Mouse (Mus musculus) MEL (cell line): Measurements from ENCODE around the gene Gast.

Source experiments
- CTCF ChIP-seq, 3 experiments: IDR thresholded peaks in 2 of 3; conservative IDR thresholded peaks in 1 of 3; 2 replicates each; pipeline ENCODE4 v1.5.1; 2011 to 2012; ENCODE audit warnings: low read length in 3 of 3, low read depth in 2 of 3, mild to moderate bottlenecking in 2 of 3, improper control_type of control experiment in 1 of 3, inconsistent platforms in 1 of 3, mixed read lengths in 1 of 3, moderate library complexity in 1 of 3; ENCODE audit not compliant: control insufficient read depth in 1 of 3, insufficient read depth in 1 of 3, poor library complexity in 1 of 3, severe bottlenecking in 1 of 3
- E2F4 ChIP-seq: IDR thresholded peaks from 2 replicates; pipeline ENCODE4 v1.6.1; 2011; ENCODE audit warnings: low read depth, low read length, improper control_type of control experiment, borderline replicate concordance
- EP300 ChIP-seq, 2 experiments: IDR thresholded peaks; 2 replicates each; pipeline ENCODE4 v1.6.1; 2011; ENCODE audit warnings: improper control_type of control experiment in 2 of 2, low read length in 2 of 2, low read depth in 1 of 2, mild to moderate bottlenecking in 1 of 2
- GATA1 ChIP-seq: IDR thresholded peaks from 2 replicates; pipeline ENCODE4 v1.6.1; 2011; ENCODE audit warnings: low read depth, low read length, improper control_type of control experiment
- POLR2A ChIP-seq, 2 experiments: IDR thresholded peaks; 2 replicates each; pipeline ENCODE4 v1.6.1; 2011 to 2012; ENCODE audit warnings: low read length in 2 of 2, mild to moderate bottlenecking in 2 of 2, control low read depth in 1 of 2, improper control_type of control experiment in 1 of 2, low read depth in 1 of 2, moderate library complexity in 1 of 2; ENCODE audit not compliant: control insufficient read depth in 1 of 2, insufficient read depth in 1 of 2, poor library complexity in 1 of 2
- RAD21 ChIP-seq: IDR thresholded peaks from 2 replicates; pipeline ENCODE4 v1.6.1; 2011; ENCODE audit warnings: mild to moderate bottlenecking, low read depth, low read length, improper control_type of control experiment
- UBTF ChIP-seq: IDR thresholded peaks from 2 replicates; pipeline ENCODE4 v1.6.1; 2012; ENCODE audit warnings: low read depth, mild to moderate bottlenecking, inconsistent platforms, low read length, improper control_type of control experiment, moderate library complexity, borderline replicate concordance; ENCODE audit not compliant: insufficient read depth
- ZMIZ1 ChIP-seq: IDR thresholded peaks from 2 replicates; pipeline ENCODE4 v1.6.1; 2012; ENCODE audit warnings: low read depth, mild to moderate bottlenecking, inconsistent platforms, low read length, improper control_type of control experiment, moderate library complexity

GRCm38 (mm10) chr11:100287024-100287423 is 47.2 kb upstream of the Gast start:
- TF ChIP-seq POLR2A (IDR thresholded peaks at IDR 0.05; ENCODE audit: control insufficient read depth in 1 of 2, insufficient read depth in 1 of 2, low read depth in 1 of 2, low read length in 2 of 2, poor library complexity in 1 of 2) (no peak), GATA1 (no peak), CTCF (IDR thresholded peaks at IDR 0.05 in 2 of 3, conservative IDR thresholded peaks at IDR 0.05 in 1 of 3; ENCODE audit: control insufficient read depth in 1 of 3, insufficient read depth in 1 of 3, low read depth in 2 of 3, low read length in 3 of 3, poor library complexity in 1 of 3, severe bottlenecking in 1 of 3) (no peak), E2F4 (no peak), RAD21 (no peak), EP300 (IDR thresholded peaks at IDR 0.05; ENCODE audit: low read depth in 1 of 2, low read length in 2 of 2) (no peak), UBTF (no peak), ZMIZ1 (no peak)
